In genomic region chr4:44983131-44983740, GRCm38 (mm10) we compare ENCODE assay signal across 11 mouse cellular contexts. TPM values are rescaled to one million over a fixed set of nuclear protein-coding genes. Genes with fewer than 3 reads are reported as not detected.
DNase-seq lines count a peak whose midpoint lies in the region; ATAC-seq and TF ChIP-seq lines count a peak whose summit lies in the region.
"Had no signal": no experiment of that assay in that cellular context is flagged by ENCODE, and none has a peak within 500 bp of the region (broad histone marks: within the 10 kb centered on the region; RNA-seq: fewer than 3 reads in every experiment).

No protein-coding gene starts in this region.

- H3K4me2 ChIP-seq in intestine, embryonic 14.5 days (ENCODE audit: low read length): peak overlapping the region; percentile 24
- peak overlapping the region; percentile 96 for H3K4me2 ChIP-seq in liver, embryonic 13.5 days

- WGBS in liver, adult 2 months: 26% methylated on average over 10 of the region's 10 CpGs
- WGBS in intestine, embryonic 14.5 days: 69% methylated on average over 10 of the region's 10 CpGs
- WGBS in liver, embryonic 13.5 days (ENCODE audit: insufficient replicate concordance): 65% methylated on average over 10 of the region's 10 CpGs

- peak overlapping the region; percentile 74 for H3K4me3 ChIP-seq in liver, adult 2 months (ENCODE audit: insufficient read depth, low read depth, low read length)
- H3K4me3 ChIP-seq in intestine, embryonic 14.5 days (ENCODE audit: low read depth, low read length): no peak overlapping the region
- peak overlapping the region; percentile 84 for H3K4me3 ChIP-seq in liver, embryonic 13.5 days (replicated peaks)

- H3K79me2 ChIP-seq in liver, adult 2 months (ENCODE audit: control insufficient read depth, insufficient read depth, low read length): peaks cover 9% of the 10 kb centered on the region; the same call in 1 of the 2 replicates

- no peak for ATAC-seq in intestine, embryonic 14.5 days (replicated peaks; ENCODE audit: low FRiP score, low TSS enrichment, low read depth)
- no peak for ATAC-seq in liver, embryonic 13.5 days (ENCODE audit: low read depth)

- DNase-seq in liver, adult 2 months (ENCODE audit: extremely low read depth, low read depth, low spot score): peak; percentile 86
- DNase-seq in liver (no peak), ZHBTc4 (ENCODE audit: low read depth, low spot score) (peak; percentile 56)
- no peak for DNase-seq in intestine, embryonic 14.5 days (ENCODE audit: low spot score)
- DNase-seq in liver, embryonic 13.5 days: no peak
- no peak for DNase-seq in thymus, adult 18-20 months
- no peak for DNase-seq in cerebellum, postnatal 14 days
- DNase-seq: gastrocnemius, postnatal 14 days; left cerebral cortex, postnatal 4 days; right cerebral cortex, postnatal 25 days; thymus, postnatal 4 days had no signal

- H3K9me3 ChIP-seq in intestine, embryonic 14.5 days (ENCODE audit: control insufficient read depth, low read length): no peaks in the 10 kb centered on the region
- H3K9me3 ChIP-seq in liver, embryonic 13.5 days (replicated peaks): no peaks in the 10 kb centered on the region

- peaks cover 33% of the 10 kb centered on the region for H3K36me3 ChIP-seq in liver, adult 2 months (ENCODE audit: control insufficient read depth, insufficient read depth, low read length)
- peaks cover 21% of the 10 kb centered on the region for H3K36me3 ChIP-seq in intestine, embryonic 14.5 days (ENCODE audit: control insufficient read depth, insufficient read depth, low read length)
- H3K36me3 ChIP-seq in liver, embryonic 13.5 days: peaks cover 45% of the 10 kb centered on the region

- TF ChIP-seq POLR2A in liver, adult 2 months (IDR thresholded peaks at IDR 0.05; ENCODE audit: extremely low read depth, insufficient read depth, low read length): no peak

- peaks cover 28% of the 10 kb centered on the region for H3K4me1 ChIP-seq in liver, adult 2 months (ENCODE audit: control insufficient read depth, insufficient read depth, low read length)
- peaks cover 9% of the 10 kb centered on the region for H3K4me1 ChIP-seq in intestine, embryonic 14.5 days (replicated peaks; ENCODE audit: control insufficient read depth, insufficient read depth, low read length)
- H3K4me1 ChIP-seq in liver, embryonic 13.5 days (replicated peaks): peaks cover 56% of the 10 kb centered on the region

- peak overlapping the region; percentile 93 for H3K9ac ChIP-seq in liver, adult 2 months (ENCODE audit: low read depth, low read length)
- H3K9ac ChIP-seq in intestine, embryonic 14.5 days (ENCODE audit: low read length): no peak overlapping the region
- H3K9ac ChIP-seq in liver, embryonic 13.5 days: peak overlapping the region; percentile 92

- H3K27me3 ChIP-seq in liver, adult 2 months (ENCODE audit: control insufficient read depth, insufficient read depth, low read length): no peaks in the 10 kb centered on the region
- no peaks in the 10 kb centered on the region for H3K27me3 ChIP-seq in intestine, embryonic 14.5 days (replicated peaks; ENCODE audit: control insufficient read depth, insufficient read depth, low read length)
- no peaks in the 10 kb centered on the region for H3K27me3 ChIP-seq in liver, embryonic 13.5 days

- peak overlapping the region; percentile 100 for H3K27ac ChIP-seq in liver, adult 2 months (replicated peaks; ENCODE audit: insufficient read depth, low read depth, low read length)
- no peak overlapping the region for H3K27ac ChIP-seq in intestine, embryonic 14.5 days (ENCODE audit: low read depth)
- H3K27ac ChIP-seq in liver, embryonic 13.5 days: peak overlapping the region; percentile 37

- TF ChIP-seq CTCF in liver, adult 2 months (IDR thresholded peaks at IDR 0.05; ENCODE audit: low read depth, low read length): no peak

RNA-seq across cellular contexts. Expression of gene Grhpr, which starts 2.0 kb away (rescaled TPM):
- 108 and 118 TPM in 2 replicates for total RNA-seq in liver, adult 2 months (2014; rRNA removed)
- polyA plus RNA-seq in liver, adult 2 months (2012; rRNA removed): 297 and 313 TPM in 2 replicates
- polyA plus RNA-seq in intestine, embryonic 14.5 days (2014; fragmentation: Nextera tagmentation; extraction: Ambion mirVana): 64.3 and 70.6 TPM in 2 replicates
- 92.2 and 95.0 TPM in 2 replicates for polyA plus RNA-seq in liver, embryonic 13.5 days (2015; fragmentation: Nextera tagmentation; extraction: Ambion mirVana)

RNA-seq across cellular contexts. Expression of gene Zbtb5, which starts 29.0 kb away (rescaled TPM):
- total RNA-seq in liver, adult 2 months (2014; rRNA removed): 6.9 and 7.1 TPM in 2 replicates
- polyA plus RNA-seq in liver, adult 2 months (2012; rRNA removed): 8.6 and 11.1 TPM in 2 replicates
- polyA plus RNA-seq in intestine, embryonic 14.5 days (2014; fragmentation: Nextera tagmentation; extraction: Ambion mirVana): 21.4 and 23.7 TPM in 2 replicates
- polyA plus RNA-seq in liver, embryonic 13.5 days (2015; fragmentation: Nextera tagmentation; extraction: Ambion mirVana): 5.2 and 6.6 TPM in 2 replicates

RNA-seq across cellular contexts. Expression of gene Polr1e, which starts 35.1 kb away (rescaled TPM):
- 2.6 and 4.4 TPM in 2 replicates for total RNA-seq in liver, adult 2 months (2014; rRNA removed)
- polyA plus RNA-seq in liver, adult 2 months (2012; rRNA removed): 3.5 and 3.7 TPM in 2 replicates
- 41.8 and 44.8 TPM in 2 replicates for polyA plus RNA-seq in intestine, embryonic 14.5 days (2014; fragmentation: Nextera tagmentation; extraction: Ambion mirVana)
- polyA plus RNA-seq in liver, embryonic 13.5 days (2015; fragmentation: Nextera tagmentation; extraction: Ambion mirVana): 30.3 and 36.7 TPM in 2 replicates

Comparison
In these comparisons a context has a peak if more than half of its experiments do, and no peak if none do; other contexts are left out.
1. DNase-seq: peak in liver, adult 2 months (single experiment) and ZHBTc4 (single experiment); none in liver (single experiment), intestine, embryonic 14.5 days (single experiment), liver, embryonic 13.5 days (single experiment), thymus, adult 18-20 months (0 of 2) and cerebellum, postnatal 14 days (0 of 2).